Mouse (Mus musculus) adrenal gland, postnatal 36 days (tissue): ENCODE measurements at regions not wholly inside any gene's neighbourhood (a gene's known extent, or its start where the extent isn't known, plus 50 kb on each side); places are given as distances from the start of the nearest gene placed in this dataset.
A peak's percentile ranks its signal among the peaks of the same experiment; 100 is the strongest.

Source experiments
- DNase-seq, 2 experiments: peaks; one replicate each; pipeline ENCODE4 v3.0.0; 2021; ENCODE audit warnings: mixed read lengths in 1 of 2

- DNase-seq, result no peak
These were observed 200.2 kb downstream of the Adra2a start for GRCm38 (mm10) chr19:54244176-54244575.

- DNase-seq, result peak; percentile 24 to 32
These were observed 204.4 kb downstream of the Adra2a start for GRCm38 (mm10) chr19:54248256-54248936.

GRCm38 (mm10) chr19:54252145-54252664 lies 208.3 kb downstream of the Adra2a start:
- DNase-seq, result no peak

GRCm38 (mm10) chr19:54257889-54258288 lies 213.9 kb downstream of the Adra2a start:
- DNase-seq, result no peak

- no peak for DNase-seq
These were observed 215.2 kb downstream of the Adra2a start for GRCm38 (mm10) chr19:54259175-54259574.

GRCm38 (mm10) chr19:54277368-54277767 lies 233.4 kb downstream of the Adra2a start:
- DNase-seq, result no peak

GRCm38 (mm10) chr19:54285481-54285880 lies 241.5 kb downstream of the Adra2a start:
- DNase-seq, result no peak

- DNase-seq, result no peak
These were observed 253.9 kb downstream of the Adra2a start for GRCm38 (mm10) chr19:54297663-54298388.

- DNase-seq, result no peak
These were observed 267.3 kb downstream of the Adra2a start for GRCm38 (mm10) chr19:54311289-54311688.

- no peak for DNase-seq
These were observed 267.8 kb downstream of the Adra2a start for GRCm38 (mm10) chr19:54311723-54312122.

- no peak for DNase-seq
These were observed 279.3 kb downstream of the Adra2a start for GRCm38 (mm10) chr19:54323276-54323675.

- no peak for DNase-seq
These were observed 281.0 kb downstream of the Adra2a start for GRCm38 (mm10) chr19:54324991-54325390.

- no peak for DNase-seq
These were observed 288.2 kb downstream of the Adra2a start for GRCm38 (mm10) chr19:54332140-54332539.

GRCm38 (mm10) chr19:54340778-54341291 lies 296.9 kb downstream of the Adra2a start:
- no peak for DNase-seq

- no peak for DNase-seq
These were observed 315.8 kb downstream of the Adra2a start for GRCm38 (mm10) chr19:54359731-54360130.

GRCm38 (mm10) chr19:54360660-54361059 lies 316.7 kb downstream of the Adra2a start:
- DNase-seq, result no peak

- peak; percentile 12 to 25 for DNase-seq
These were observed 341.1 kb downstream of the Adra2a start for GRCm38 (mm10) chr19:54385101-54385500.

- DNase-seq, result no peak
These were observed 347.5 kb downstream of the Adra2a start for GRCm38 (mm10) chr19:54391406-54391805.

GRCm38 (mm10) chr19:54399651-54400050 lies 355.7 kb downstream of the Adra2a start:
- no peak for DNase-seq

GRCm38 (mm10) chr19:54407904-54408303 lies 364.0 kb downstream of the Adra2a start:
- no peak for DNase-seq

GRCm38 (mm10) chr19:54429062-54429461 lies 385.1 kb downstream of the Adra2a start:
- DNase-seq, result no peak

- no peak for DNase-seq
These were observed 396.8 kb downstream of the Adra2a start for GRCm38 (mm10) chr19:54440713-54441112.
